28 mouse cellular contexts compared by ENCODE assay signal in genomic region chr4:8454346-8454745, GRCm38 (mm10).
"Had no signal": no experiment of that assay in that cellular context is flagged by ENCODE, and none has a peak within 500 bp of the region (broad histone marks: within the 10 kb centered on the region; RNA-seq: fewer than 3 reads in every experiment).

No protein-coding gene starts in this region.

- H3K27ac ChIP-seq: gastrocnemius, adult 2 months; heart, adult 2 months; heart, embryonic 13.5 days; heart, embryonic 15.5 days; hindbrain, embryonic 13.5 days; hindbrain, embryonic 15.5 days; hindbrain, postnatal 0 days; kidney, embryonic 15.5 days; kidney, postnatal 0 days; limb, embryonic 13.5 days; limb, embryonic 15.5 days; liver, embryonic 12.5 days; liver, embryonic 14.5 days had no signal

- H3K4me3 ChIP-seq: gastrocnemius, adult 2 months; heart, adult 2 months; heart, embryonic 13.5 days; heart, embryonic 15.5 days; hindbrain, embryonic 13.5 days; hindbrain, embryonic 15.5 days; kidney, embryonic 15.5 days; limb, embryonic 13.5 days; limb, embryonic 15.5 days; liver, embryonic 12.5 days had no signal

- H3K4me1 ChIP-seq: heart, embryonic 13.5 days; heart, embryonic 15.5 days; hindbrain, embryonic 13.5 days; hindbrain, embryonic 15.5 days; kidney, embryonic 15.5 days; limb, embryonic 13.5 days; limb, embryonic 15.5 days; liver, embryonic 12.5 days had no signal

- H3K36me3 ChIP-seq: heart, embryonic 13.5 days; heart, embryonic 15.5 days; hindbrain, embryonic 13.5 days; hindbrain, embryonic 15.5 days; kidney, embryonic 15.5 days; limb, embryonic 13.5 days; limb, embryonic 15.5 days; liver, embryonic 12.5 days had no signal

- H3K9me3 ChIP-seq: heart, embryonic 13.5 days; heart, embryonic 15.5 days; hindbrain, embryonic 13.5 days; hindbrain, embryonic 15.5 days; kidney, embryonic 15.5 days; limb, embryonic 13.5 days; limb, embryonic 15.5 days; liver, embryonic 12.5 days had no signal

- H3K27me3 ChIP-seq: heart, embryonic 13.5 days; heart, embryonic 15.5 days; hindbrain, embryonic 13.5 days; hindbrain, embryonic 15.5 days; kidney, embryonic 15.5 days; limb, embryonic 13.5 days; limb, embryonic 15.5 days; liver, embryonic 12.5 days had no signal

- H3K4me2 ChIP-seq: heart, embryonic 11.5 days; heart, embryonic 13.5 days; heart, embryonic 15.5 days; hindbrain, embryonic 13.5 days; hindbrain, embryonic 15.5 days; kidney, embryonic 15.5 days; limb, embryonic 13.5 days; limb, embryonic 15.5 days; liver, embryonic 12.5 days had no signal

- ATAC-seq: hindbrain, postnatal 0 days; intestine, embryonic 16.5 days; liver, embryonic 12.5 days had no signal

- DNase-seq: gastrocnemius, adult 2 months; gastrocnemius, postnatal 10 days; gastrocnemius, postnatal 25 days; heart, adult 11 months; heart, adult 2 months; heart, postnatal 14 days; heart, postnatal 36 days; kidney, adult 11 months; kidney, adult 2 months; kidney, adult 9 months; kidney, postnatal 14 days; kidney, postnatal 36 days; layer of hippocampus, adult 9-11 months; layer of hippocampus, postnatal 36 days; left cerebral cortex, postnatal 4 days had no signal

- H3K9ac ChIP-seq: heart, embryonic 13.5 days; heart, embryonic 15.5 days; hindbrain, embryonic 13.5 days; hindbrain, embryonic 15.5 days; kidney, embryonic 15.5 days; limb, embryonic 13.5 days; limb, embryonic 15.5 days; liver, embryonic 12.5 days; liver, embryonic 14.5 days had no signal
